Comparison of ENCODE assay signal across 20 mouse cellular contexts in genomic region chr5:26413185-26413584, GRCm38 (mm10).
A peak's percentile ranks its signal among the peaks of the same experiment; 100 is the strongest.
DNase-seq lines count a peak whose midpoint lies in the region; ATAC-seq and TF ChIP-seq lines count a peak whose summit lies in the region.
"Had no signal": no experiment of that assay in that cellular context is flagged by ENCODE, and none has a peak within 500 bp of the region (broad histone marks: within the 10 kb centered on the region; RNA-seq: fewer than 3 reads in every experiment).

No protein-coding gene starts in this region.

- TF ChIP-seq CTCF in kidney, postnatal 0 days (IDR thresholded peaks at IDR 0.05; ENCODE audit: low read depth) = peak; percentile 29; the same call in 1 of the 2 replicates
- no peak; the same call in 1 of the 2 replicates for TF ChIP-seq CTCF in kidney, adult 2 months (conservative IDR thresholded peaks at IDR 0.05; ENCODE audit: insufficient read depth, insufficient read length, low read depth, low read length)
- TF ChIP-seq CTCF in E14TG2a.4 (conservative IDR thresholded peaks at IDR 0.05; ENCODE audit: low read length) = 0 out of 2 replicates have a peak, but pooled peaks have one; percentile 22

- H3K27ac ChIP-seq in kidney, postnatal 0 days = no peak overlapping the region
- no peak overlapping the region for H3K27ac ChIP-seq in kidney, adult 2 months (ENCODE audit: insufficient read depth, low read depth, low read length)
- H3K27ac ChIP-seq: embryonic facial prominence, embryonic 15.5 days; hindbrain, embryonic 13.5 days; limb, embryonic 10.5 days; liver, embryonic 12.5 days had no signal

- ATAC-seq in kidney, postnatal 0 days (replicated peaks; ENCODE audit: low FRiP score, low read depth) = no peak
- ATAC-seq: forebrain, postnatal 0 days; intestine, embryonic 16.5 days; liver, embryonic 12.5 days; midbrain, embryonic 16.5 days had no signal

- H3K4me2 ChIP-seq in kidney, postnatal 0 days (ENCODE audit: low read length) = no peak overlapping the region
- H3K4me2 ChIP-seq: embryonic facial prominence, embryonic 15.5 days; heart, embryonic 11.5 days; hindbrain, embryonic 13.5 days; liver, embryonic 12.5 days had no signal

- no peaks in the 10 kb centered on the region for H3K36me3 ChIP-seq in kidney, postnatal 0 days (ENCODE audit: insufficient read depth, low read length)
- H3K36me3 ChIP-seq in kidney, adult 2 months (ENCODE audit: control insufficient read depth, insufficient read depth, low read length) = no peaks in the 10 kb centered on the region
- H3K36me3 ChIP-seq in E14TG2a.4 (ENCODE audit: insufficient read depth, low read length) = no peaks in the 10 kb centered on the region
- H3K36me3 ChIP-seq: embryonic facial prominence, embryonic 15.5 days; hindbrain, embryonic 13.5 days; limb, embryonic 10.5 days; liver, embryonic 12.5 days had no signal

- 19% methylated on average over 1 of the region's 1 CpGs for WGBS in kidney, postnatal 0 days
- WGBS in kidney, adult 2 months = 56% methylated on average over 1 of the region's 1 CpGs

- H3K4me1 ChIP-seq in kidney, postnatal 0 days (replicated peaks; ENCODE audit: insufficient read depth, low read length) = no peaks in the 10 kb centered on the region
- H3K4me1 ChIP-seq in kidney, adult 2 months (ENCODE audit: control insufficient read depth, insufficient read depth, low read length) = no peaks in the 10 kb centered on the region
- peaks cover 6% of the 10 kb centered on the region; the same call in 1 of the 2 replicates for H3K4me1 ChIP-seq in E14TG2a.4 (replicated peaks; ENCODE audit: low read depth, low read length)
- H3K4me1 ChIP-seq: embryonic facial prominence, embryonic 15.5 days; hindbrain, embryonic 13.5 days; limb, embryonic 10.5 days; liver, embryonic 12.5 days had no signal

- peak; percentile 6 for DNase-seq in adrenal gland, postnatal 14 days
- DNase-seq in adrenal gland, postnatal 25 days = no peak
- no peak for DNase-seq in kidney, postnatal 0 days (ENCODE audit: low spot score)
- DNase-seq in kidney, adult 2 months = no peak
- peak; percentile 7 for DNase-seq in brain, adult 2 months (ENCODE audit: low read depth, low spot score)
- DNase-seq in right cerebral cortex, adult 18-20 months = no peak
- DNase-seq: cerebellum, adult 9-10 months; forebrain, postnatal 0 days; heart, postnatal 10 days; lung, adult 2 months; lung, postnatal 36 days; thymus, postnatal 25 days had no signal

- no peak for TF ChIP-seq POLR2A in kidney, adult 2 months (IDR thresholded peaks at IDR 0.05; ENCODE audit: low read depth, low read length)

- no peak overlapping the region for H3K4me3 ChIP-seq in kidney, postnatal 0 days (replicated peaks; ENCODE audit: low read depth, low read length)
- no peak overlapping the region for H3K4me3 ChIP-seq in kidney, adult 2 months (ENCODE audit: insufficient read depth, low read depth, low read length)
- no peak overlapping the region for H3K4me3 ChIP-seq in E14TG2a.4 (replicated peaks; ENCODE audit: low read length)
- H3K4me3 ChIP-seq: embryonic facial prominence, embryonic 15.5 days; hindbrain, embryonic 13.5 days; limb, embryonic 10.5 days; liver, embryonic 12.5 days had no signal

- no peaks in the 10 kb centered on the region for H3K9me3 ChIP-seq in kidney, postnatal 0 days (replicated peaks; ENCODE audit: low read length)
- peaks cover 13% of the 10 kb centered on the region; the same call in 1 of the 2 replicates for H3K9me3 ChIP-seq in E14TG2a.4 (ENCODE audit: low read length)
- H3K9me3 ChIP-seq: embryonic facial prominence, embryonic 15.5 days; hindbrain, embryonic 13.5 days; limb, embryonic 10.5 days; liver, embryonic 12.5 days had no signal

- no peak overlapping the region for H3K9ac ChIP-seq in kidney, postnatal 0 days (ENCODE audit: low read depth, low read length)
- H3K9ac ChIP-seq: embryonic facial prominence, embryonic 15.5 days; forebrain, postnatal 0 days; hindbrain, embryonic 13.5 days; liver, embryonic 12.5 days had no signal

- H3K27me3 ChIP-seq in kidney, postnatal 0 days (ENCODE audit: insufficient read depth, low read length) = no peaks in the 10 kb centered on the region
- H3K27me3 ChIP-seq in kidney, adult 2 months (replicated peaks; ENCODE audit: control insufficient read depth, insufficient read depth, low read length) = no peaks in the 10 kb centered on the region
- H3K27me3 ChIP-seq in E14TG2a.4 (ENCODE audit: insufficient read depth, low read length) = no peaks in the 10 kb centered on the region
- H3K27me3 ChIP-seq: embryonic facial prominence, embryonic 15.5 days; hindbrain, embryonic 13.5 days; liver, embryonic 12.5 days had no signal

Comparison
In these comparisons a context has a peak if more than half of its experiments do, and no peak if none do; other contexts are left out.
1. DNase-seq: peak in adrenal gland, postnatal 14 days (single experiment) and brain, adult 2 months (single experiment); none in adrenal gland, postnatal 25 days (single experiment), kidney, postnatal 0 days (single experiment), kidney, adult 2 months (single experiment) and right cerebral cortex, adult 18-20 months (single experiment).